Mouse (Mus musculus): ENCODE results near the gene Ccdc71. TPM values are rescaled to one million over a fixed set of nuclear protein-coding genes. Genes with fewer than 3 reads are reported as not detected.

Ccdc71 gene
- total and polyA plus RNA-seq, 2 experiments from 2014 or later: 39.8 to 56.8 TPM

GRCm38 (mm10) chr9:108474528-108474927 is 14.2 kb downstream of the Ccdc71 start:
- Histone ChIP-seq H3K9me3 (ENCODE audit: low read length) (no peaks in the 10 kb centered on the region), H3K27me3 (ENCODE audit: insufficient read depth, low read length) (no peaks in the 10 kb centered on the region), H3K4me3 (ENCODE audit: low read depth, low read length) (no peak overlapping the region), H3K4me1 (ENCODE audit: insufficient read depth, low read length) (peaks cover 9% of the 10 kb centered on the region; the same call in 1 of the 2 replicates), H3K9ac (replicated peaks; ENCODE audit: low read length, poor library complexity, severe bottlenecking) (no peak overlapping the region), H3K36me3 (ENCODE audit: insufficient read depth, low read length) (no peaks in the 10 kb centered on the region), H3K27ac (ENCODE audit: low read depth, low read length) (no peak overlapping the region), H3K4me2 (ENCODE audit: low read depth, low read length, poor library complexity, severe bottlenecking) (no peak overlapping the region)
- DNase-seq (ENCODE audit: low spot score) (no peak), ATAC-seq (ENCODE audit: low FRiP score) (no peak)
- 0 out of 2 replicates have a peak, but pooled peaks have one; percentile 11 for TF ChIP-seq CTCF (IDR thresholded peaks at IDR 0.05)
- WGBS: 55% methylated on average over 1 of the region's 1 CpGs

- no peaks in the 10 kb centered on the region for H3K27me3 ChIP-seq (ENCODE audit: insufficient read depth, low read length)
- no peaks in the 10 kb centered on the region for H3K9me3 ChIP-seq (ENCODE audit: low read length)
- peak overlapping the region; percentile 36 for H3K4me3 ChIP-seq (ENCODE audit: low read depth, low read length)
- TF ChIP-seq CTCF (IDR thresholded peaks at IDR 0.05): no peak
- DNase-seq (ENCODE audit: low spot score) (peak; percentile 37), ATAC-seq (ENCODE audit: low FRiP score) (no peak; the same call in 1 of the 2 replicates)
- peak overlapping the region; percentile 29; the same call in 1 of the 2 replicates for H3K9ac ChIP-seq (replicated peaks; ENCODE audit: low read length, poor library complexity, severe bottlenecking)
- H3K36me3 ChIP-seq (ENCODE audit: insufficient read depth, low read length): no peaks in the 10 kb centered on the region
- H3K27ac ChIP-seq (ENCODE audit: low read depth, low read length): no peak overlapping the region
- under 1% methylated on average over 20 of the region's 20 CpGs for WGBS
- H3K4me2 ChIP-seq (ENCODE audit: low read depth, low read length, poor library complexity, severe bottlenecking): peak overlapping the region; percentile 59
- peaks cover 16% of the 10 kb centered on the region; the same call in 1 of the 2 replicates for H3K4me1 ChIP-seq (ENCODE audit: insufficient read depth, low read length)
Observed at GRCm38 (mm10) chr9:108478638-108479156, 18.4 kb downstream of the Ccdc71 start.

GRCm38 (mm10) chr9:108479241-108479640 is 18.9 kb downstream of the Ccdc71 start:
- Histone ChIP-seq H3K4me2 (ENCODE audit: low read depth, low read length, poor library complexity, severe bottlenecking) (peak overlapping the region; percentile 59), H3K27ac (ENCODE audit: low read depth, low read length) (peak overlapping the region; percentile 1; the same call in 1 of the 2 replicates), H3K27me3 (ENCODE audit: insufficient read depth, low read length) (no peaks in the 10 kb centered on the region), H3K4me3 (ENCODE audit: low read depth, low read length) (peak overlapping the region; percentile 36; the same call in 1 of the 2 replicates), H3K36me3 (ENCODE audit: insufficient read depth, low read length) (no peaks in the 10 kb centered on the region), H3K4me1 (ENCODE audit: insufficient read depth, low read length) (peaks cover 16% of the 10 kb centered on the region; the same call in 1 of the 2 replicates), H3K9ac (replicated peaks; ENCODE audit: low read length, poor library complexity, severe bottlenecking) (peak overlapping the region; percentile 29; the same call in 1 of the 2 replicates), H3K9me3 (ENCODE audit: low read length) (no peaks in the 10 kb centered on the region)
- ATAC-seq (ENCODE audit: low FRiP score) (no peak), DNase-seq (ENCODE audit: low spot score) (no peak)
- TF ChIP-seq CTCF (IDR thresholded peaks at IDR 0.05): no peak
- 18% methylated on average over 11 of the region's 11 CpGs for WGBS

- H3K4me2 ChIP-seq (ENCODE audit: low read depth, low read length, poor library complexity, severe bottlenecking): peak within 1 kb of the TSS; percentile 59
- peaks cover 16% of the 10 kb centered on the region; the same call in 1 of the 2 replicates for H3K4me1 ChIP-seq (ENCODE audit: insufficient read depth, low read length)
- peak within 1 kb of the TSS; percentile 36 for H3K4me3 ChIP-seq (ENCODE audit: low read depth, low read length)
- DNase-seq (ENCODE audit: low spot score) (peak; percentile 74), ATAC-seq (ENCODE audit: low FRiP score) (no peak)
- no peaks in the 10 kb centered on the region for H3K27me3 ChIP-seq (ENCODE audit: insufficient read depth, low read length)
- H3K9me3 ChIP-seq (ENCODE audit: low read length): no peaks in the 10 kb centered on the region
- H3K9ac ChIP-seq (replicated peaks; ENCODE audit: low read length, poor library complexity, severe bottlenecking): peak within 1 kb of the TSS; percentile 48; the same call in 1 of the 2 replicates
- no peaks in the 10 kb centered on the region for H3K36me3 ChIP-seq (ENCODE audit: insufficient read depth, low read length)
- WGBS: 4% methylated on average over 10 of the region's 10 CpGs
- peak within 1 kb of the TSS; percentile 1; the same call in 1 of the 2 replicates for H3K27ac ChIP-seq (ENCODE audit: low read depth, low read length)
- no peak for TF ChIP-seq CTCF (IDR thresholded peaks at IDR 0.05)
Observed at GRCm38 (mm10) chr9:108479721-108480351, 19.5 kb downstream of the Ccdc71 start, which contains the start of gene Lamb2. TSS of gene Lamb2 (plus strand) at chr9:108479736.

- ATAC-seq (ENCODE audit: low FRiP score) (no peak), DNase-seq (ENCODE audit: low spot score) (no peak)
- Histone ChIP-seq H3K36me3 (ENCODE audit: insufficient read depth, low read length) (no peaks in the 10 kb centered on the region), H3K9me3 (ENCODE audit: low read length) (no peaks in the 10 kb centered on the region), H3K4me1 (ENCODE audit: insufficient read depth, low read length) (peaks cover 16% of the 10 kb centered on the region; the same call in 1 of the 2 replicates), H3K4me3 (ENCODE audit: low read depth, low read length) (no peak overlapping the region), H3K4me2 (ENCODE audit: low read depth, low read length, poor library complexity, severe bottlenecking) (no peak overlapping the region; the same call in 1 of the 2 replicates), H3K27me3 (ENCODE audit: insufficient read depth, low read length) (no peaks in the 10 kb centered on the region), H3K9ac (replicated peaks; ENCODE audit: low read length, poor library complexity, severe bottlenecking) (no peak overlapping the region), H3K27ac (ENCODE audit: low read depth, low read length) (no peak overlapping the region)
- 92% methylated on average over 28 of the region's 28 CpGs for WGBS
- no peak for TF ChIP-seq CTCF (IDR thresholded peaks at IDR 0.05)
Observed at GRCm38 (mm10) chr9:108480813-108481519, 20.6 kb downstream of the Ccdc71 start.

Data from midbrain, postnatal 0 days (tissue).